Mouse (Mus musculus) intestine, embryonic 15.5 days (tissue): Measurements from ENCODE around the gene Trim47. TPM values are rescaled to one million over a fixed set of nuclear protein-coding genes. Genes with fewer than 3 reads are reported as not detected.
"Not testable (repeated sequence)": the region's sequence is repeated elsewhere in the genome, so short reads cannot be mapped to it uniquely, and the experiment has no call there.

ENCODE experiments used
- ATAC-seq: fragments of 200-750 bp; cut with Nextera tagmentation; 2 replicates; pipeline ENCODE4 v1.8.0; 2017; ENCODE audit warnings: moderate TSS enrichment, moderate library complexity
- H3K27ac ChIP-seq: fragments of 300-500 bp; sonication (generic); 2 replicates; pipeline ENCODE4 v1.5.1; 2015; ENCODE audit warnings: mild to moderate bottlenecking, inconsistent platforms
- H3K27me3 ChIP-seq: fragments of 300-500 bp; sonication (generic); replicated peaks from 2 replicates; pipeline ENCODE4 v1.6.1; 2015; ENCODE audit warnings: inconsistent platforms
- H3K36me3 ChIP-seq: fragments of 300-500 bp; sonication (generic); 2 replicates; pipeline ENCODE4 v1.6.1; 2015; ENCODE audit warnings: inconsistent platforms
- H3K4me1 ChIP-seq: fragments of 300-500 bp; sonication (generic); replicated peaks from 2 replicates; pipeline ENCODE4 v1.6.1; 2015; ENCODE audit warnings: inconsistent platforms
- H3K4me2 ChIP-seq: fragments of 300-500 bp; sonication (generic); replicated peaks from 2 replicates; pipeline ENCODE4 v1.6.1; 2015; ENCODE audit warnings: mild to moderate bottlenecking, inconsistent platforms
- H3K4me3 ChIP-seq: fragments of 300-500 bp; sonication (generic); replicated peaks from 2 replicates; pipeline ENCODE4 v1.5.1; 2015; ENCODE audit warnings: inconsistent platforms
- H3K9ac ChIP-seq: fragments of 300-500 bp; sonication (generic); 2 replicates; pipeline ENCODE4 v1.6.1; 2015; ENCODE audit warnings: inconsistent platforms
- H3K9me3 ChIP-seq: fragments of 300-500 bp; sonication (generic); 2 replicates; pipeline ENCODE4 v1.6.1; 2016; ENCODE audit warnings: inconsistent platforms
- WGBS: fragments of 180-500 bp; shearing (Covaris S2); methylation state at CpG from one replicate; pipeline ENCODE4 v1.1.7; 2015; 5-methylcytosine and 5-hydroxymethylcytosine counted together
- polyA plus RNA-seq: library from polyadenylated mRNA; unstranded; fragments of >200 nt; fragmentation: Nextera tagmentation; extraction: Ambion mirVana; gene quantifications from 2 replicates; pipeline ENCODE4 v1.2.1, GENCODE M21; 2015

The Trim47 gene
- polyA plus RNA-seq, 1 experiment from 2014 or later: 18.0 TPM

GRCm38 (mm10) chr11:116102472-116102871, 24.5 kb downstream of the Trim47 start:
- ATAC-seq: no peak
- Histone ChIP-seq H3K9me3 (no peaks in the 10 kb centered on the region), H3K4me3 (no peak overlapping the region), H3K4me1 (peaks cover 80% of the 10 kb centered on the region), H3K9ac (no peak overlapping the region), H3K27ac (peak overlapping the region; percentile 86), H3K27me3 (peaks cover 6% of the 10 kb centered on the region), H3K36me3 (no peaks in the 10 kb centered on the region), H3K4me2 (peak overlapping the region; percentile 20; the same call in 1 of the 2 replicates)
- WGBS: 53% methylated on average over 3 of the region's 4 CpGs

- H3K27me3 ChIP-seq: peaks cover under 1% of the 10 kb centered on the region
- H3K27ac ChIP-seq: peak overlapping the region; percentile 86
- H3K36me3 ChIP-seq: no peaks in the 10 kb centered on the region
- H3K9ac ChIP-seq: peak overlapping the region; percentile 18; the same call in 1 of the 2 replicates
- ATAC-seq: peak; percentile 47
- H3K4me1 ChIP-seq: peaks cover 75% of the 10 kb centered on the region
- H3K9me3 ChIP-seq: no peaks in the 10 kb centered on the region
- no peak overlapping the region for H3K4me3 ChIP-seq
- H3K4me2 ChIP-seq: peak overlapping the region; percentile 20; the same call in 1 of the 2 replicates
- WGBS: 31% methylated on average over 11 of the region's 11 CpGs
These were observed 25.1 kb downstream of the Trim47 start for GRCm38 (mm10) chr11:116101931-116102381.

GRCm38 (mm10) chr11:116100839-116101238, 26.2 kb downstream of the Trim47 start:
- Histone ChIP-seq H3K4me1 (peaks cover 64% of the 10 kb centered on the region), H3K36me3 (no peaks in the 10 kb centered on the region), H3K4me3 (no peak overlapping the region), H3K4me2 (no peak overlapping the region), H3K27me3 (no peaks in the 10 kb centered on the region), H3K9ac (no peak overlapping the region), H3K27ac (peak overlapping the region; percentile 86), H3K9me3 (no peaks in the 10 kb centered on the region)
- WGBS: 71% methylated on average over 7 of the region's 7 CpGs
- ATAC-seq: no peak

- Histone ChIP-seq H3K36me3 (no peaks in the 10 kb centered on the region), H3K27me3 (no peaks in the 10 kb centered on the region), H3K27ac (peak overlapping the region; percentile 86), H3K9ac (no peak overlapping the region), H3K9me3 (no peaks in the 10 kb centered on the region), H3K4me1 (peaks cover 62% of the 10 kb centered on the region), H3K4me3 (no peak overlapping the region), H3K4me2 (no peak overlapping the region)
- WGBS: 32% methylated on average over 6 of the region's 6 CpGs
- ATAC-seq: peak; percentile 32; the same call in 1 of the 2 replicates
These were observed 26.6 kb downstream of the Trim47 start for GRCm38 (mm10) chr11:116100385-116100784.

GRCm38 (mm10) chr11:116099462-116099861, 27.5 kb downstream of the Trim47 start:
- Histone ChIP-seq H3K9ac (0 out of 2 replicates have a peak overlapping the region, but pooled peaks have one; percentile 28), H3K27me3 (no peaks in the 10 kb centered on the region), H3K9me3 (no peaks in the 10 kb centered on the region), H3K36me3 (no peaks in the 10 kb centered on the region), H3K4me1 (peaks cover 60% of the 10 kb centered on the region), H3K4me3 (no peak overlapping the region), H3K27ac (peak overlapping the region; percentile 66; the same call in 1 of the 2 replicates), H3K4me2 (no peak overlapping the region)
- WGBS: 81% methylated on average over 6 of the region's 6 CpGs
- ATAC-seq: no peak

GRCm38 (mm10) chr11:116098711-116099460, 28.1 kb downstream of the Trim47 start:
- peak; percentile 34; the same call in 1 of the 2 replicates for ATAC-seq
- no peak overlapping the region for H3K4me2 ChIP-seq
- H3K4me3 ChIP-seq: no peak overlapping the region
- H3K9me3 ChIP-seq: no peaks in the 10 kb centered on the region
- WGBS: 64% methylated on average over 14 of the region's 14 CpGs
- H3K4me1 ChIP-seq: peaks cover 54% of the 10 kb centered on the region
- no peaks in the 10 kb centered on the region for H3K27me3 ChIP-seq
- peak overlapping the region; percentile 28; the same call in 1 of the 2 replicates for H3K9ac ChIP-seq
- H3K36me3 ChIP-seq: no peaks in the 10 kb centered on the region
- peak overlapping the region; percentile 66 for H3K27ac ChIP-seq

- Histone ChIP-seq H3K9ac (no peak overlapping the region), H3K4me2 (no peak overlapping the region), H3K27me3 (no peaks in the 10 kb centered on the region), H3K4me3 (no peak overlapping the region), H3K27ac (no peak overlapping the region), H3K9me3 (no peaks in the 10 kb centered on the region), H3K4me1 (peaks cover 33% of the 10 kb centered on the region), H3K36me3 (no peaks in the 10 kb centered on the region)
- WGBS: 85% methylated on average over 5 of the region's 5 CpGs
- no peak for ATAC-seq
These were observed 30.5 kb downstream of the Trim47 start for GRCm38 (mm10) chr11:116096213-116097108.

- Histone ChIP-seq H3K27ac (no peak overlapping the region), H3K27me3 (no peaks in the 10 kb centered on the region)
- 64% methylated on average over 3 of the region's 3 CpGs for WGBS
These were observed 31.4 kb downstream of the Trim47 start for GRCm38 (mm10) chr11:116095573-116095972.

GRCm38 (mm10) chr11:116093771-116094565, 33.0 kb downstream of the Trim47 start:
- Histone ChIP-seq H3K9ac (no peak overlapping the region), H3K36me3 (no peaks in the 10 kb centered on the region), H3K9me3 (no peaks in the 10 kb centered on the region), H3K4me2 (no peak overlapping the region), H3K4me3 (no peak overlapping the region), H3K4me1 (peaks cover 9% of the 10 kb centered on the region), H3K27me3 (no peaks in the 10 kb centered on the region), H3K27ac (no peak overlapping the region)
- ATAC-seq: no peak
- 43% methylated on average over 16 of the region's 16 CpGs for WGBS

More at GRCm38 (mm10) chr11:116095573-116095972, 31.4 kb downstream of the Trim47 start:
- Histone ChIP-seq H3K9me3 (no peaks in the 10 kb centered on the region), H3K4me1 (peaks cover 24% of the 10 kb centered on the region), H3K9ac (no peak overlapping the region), H3K4me2 (no peak overlapping the region), H3K4me3 (no peak overlapping the region), H3K36me3 (no peaks in the 10 kb centered on the region)
- ATAC-seq: no peak

- H3K9ac ChIP-seq, H3K27me3 ChIP-seq, H3K4me3 ChIP-seq, H3K27ac ChIP-seq, H3K4me2 ChIP-seq, H3K4me1 ChIP-seq, H3K36me3 ChIP-seq, ATAC-seq, H3K9me3 ChIP-seq: not testable (repeated sequence)
- WGBS: 94% methylated on average over 6 of the region's 6 CpGs
These were observed 34.1 kb downstream of the Trim47 start for GRCm38 (mm10) chr11:116092959-116093358.

- H3K4me1 ChIP-seq: peaks cover 6% of the 10 kb centered on the region; the same call in 1 of the 2 replicates
- H3K9me3 ChIP-seq: no peaks in the 10 kb centered on the region
- 93% methylated on average over 6 of the region's 6 CpGs for WGBS
- no peak for ATAC-seq
- H3K27ac ChIP-seq: no peak overlapping the region
- H3K27me3 ChIP-seq: no peaks in the 10 kb centered on the region
- no peak overlapping the region for H3K4me2 ChIP-seq
- H3K4me3 ChIP-seq: no peak overlapping the region
- no peaks in the 10 kb centered on the region for H3K36me3 ChIP-seq
- no peak overlapping the region for H3K9ac ChIP-seq
These were observed 35.4 kb downstream of the Trim47 start for GRCm38 (mm10) chr11:116091591-116091990.
